Mouse (Mus musculus) kidney, adult 9 months (tissue): ENCODE results near the gene Trpv2.

Experiments used
- DNase-seq: peaks from one replicate; pipeline ENCODE4 v3.0.0; 2022

Gene Trpv2

GRCm38 (mm10) chr11:62558961-62559646 is 15.2 kb upstream of the Trpv2 start:
- DNase-seq: peak; percentile 95

- no peak for DNase-seq
Observed at GRCm38 (mm10) chr11:62560463-62561016, 13.7 kb upstream of the Trpv2 start.

- no peak for DNase-seq
Observed at GRCm38 (mm10) chr11:62563590-62563989, 10.7 kb upstream of the Trpv2 start.

GRCm38 (mm10) chr11:62565747-62566146 is 8.5 kb upstream of the Trpv2 start:
- DNase-seq: no peak

- no peak for DNase-seq
Observed at GRCm38 (mm10) chr11:62566211-62566610, 8.1 kb upstream of the Trpv2 start.

GRCm38 (mm10) chr11:62568300-62568699 is 6.0 kb upstream of the Trpv2 start:
- no peak for DNase-seq

- DNase-seq: no peak
Observed at GRCm38 (mm10) chr11:62574703-62575085, 408 bp downstream of the Trpv2 start.

GRCm38 (mm10) chr11:62575297-62575658 is 992 bp downstream of the Trpv2 start:
- peak; percentile 88 for DNase-seq

GRCm38 (mm10) chr11:62575659-62576438 is 1.6 kb downstream of the Trpv2 start:
- DNase-seq: no peak

GRCm38 (mm10) chr11:62576530-62577152 is 2.4 kb downstream of the Trpv2 start:
- no peak for DNase-seq

GRCm38 (mm10) chr11:62583031-62583430 is 8.7 kb downstream of the Trpv2 start:
- DNase-seq: peak; percentile 72

- no peak for DNase-seq
Observed at GRCm38 (mm10) chr11:62584671-62585206, 10.5 kb downstream of the Trpv2 start.

GRCm38 (mm10) chr11:62587034-62587433 is 12.7 kb downstream of the Trpv2 start:
- DNase-seq: no peak

- DNase-seq: no peak
Observed at GRCm38 (mm10) chr11:62589391-62589790, 15.1 kb downstream of the Trpv2 start.

GRCm38 (mm10) chr11:62591026-62591425 is 16.7 kb downstream of the Trpv2 start:
- no peak for DNase-seq

- DNase-seq: peak; percentile 60
Observed at GRCm38 (mm10) chr11:62591904-62592575, 17.8 kb downstream of the Trpv2 start.

- DNase-seq: no peak
Observed at GRCm38 (mm10) chr11:62598571-62598970, 24.3 kb downstream of the Trpv2 start.

- no peak for DNase-seq
Observed at GRCm38 (mm10) chr11:62601732-62602618, 27.7 kb downstream of the Trpv2 start.

GRCm38 (mm10) chr11:62602619-62603311 is 28.5 kb downstream of the Trpv2 start:
- peak; percentile 97 for DNase-seq

- DNase-seq: peak; percentile 63
Observed at GRCm38 (mm10) chr11:62603312-62604056, 29.2 kb downstream of the Trpv2 start.
